Mouse (Mus musculus): ENCODE measurements around the gene Trim28. TPM values are rescaled to one million over a fixed set of nuclear protein-coding genes. Genes with fewer than 3 reads are reported as not detected.

Gene Trim28
- polyA plus RNA-seq, 1 experiment: 272 TPM

- Histone ChIP-seq H3K4me3 (ENCODE audit: extremely low read depth, insufficient read depth, insufficient read length) (no peak overlapping the region), H3K27ac (ENCODE audit: insufficient read depth, low read length) (no peak overlapping the region), H3K27me3 (ENCODE audit: control insufficient read depth, insufficient read depth, low read length) (no peaks in the 10 kb centered on the region), H3K4me1 (ENCODE audit: control insufficient read depth, insufficient read depth, insufficient read length) (peaks cover 5% of the 10 kb centered on the region; the same call in 1 of the 2 replicates), H3K36me3 (ENCODE audit: control insufficient read depth, insufficient read depth, low read length) (no peaks in the 10 kb centered on the region)
- 91% methylated on average over 7 of the region's 7 CpGs for WGBS
- TF ChIP-seq CTCF (IDR thresholded peaks at IDR 0.05; ENCODE audit: extremely low read depth, insufficient read depth, insufficient read length, insufficient replicate concordance) (no peak), POLR2A (IDR thresholded peaks at IDR 0.05; ENCODE audit: low read depth, low read length) (no peak)
- no peak for DNase-seq (ENCODE audit: low read depth in 1 of 2, low spot score in 2 of 2)
Measured at GRCm38 (mm10) chr7:12980291-12980690, 18.6 kb upstream of the Trim28 start.

GRCm38 (mm10) chr7:12985724-12986123 lies 13.2 kb upstream of the Trim28 start:
- TF ChIP-seq POLR2A (IDR thresholded peaks at IDR 0.05; ENCODE audit: low read depth, low read length) (no peak), CTCF (IDR thresholded peaks at IDR 0.05; ENCODE audit: extremely low read depth, insufficient read depth, insufficient read length, insufficient replicate concordance) (no peak)
- no peak for DNase-seq (ENCODE audit: low read depth in 1 of 2, low spot score in 2 of 2)
- WGBS: 78% methylated on average over 1 of the region's 1 CpGs
- H3K27ac ChIP-seq (ENCODE audit: insufficient read depth, low read length): no peak overlapping the region
- no peak overlapping the region for H3K4me3 ChIP-seq (ENCODE audit: extremely low read depth, insufficient read depth, insufficient read length)
- no peaks in the 10 kb centered on the region for H3K36me3 ChIP-seq (ENCODE audit: control insufficient read depth, insufficient read depth, low read length)
- H3K4me1 ChIP-seq (ENCODE audit: control insufficient read depth, insufficient read depth, insufficient read length): no peaks in the 10 kb centered on the region
- H3K27me3 ChIP-seq (ENCODE audit: control insufficient read depth, insufficient read depth, low read length): no peaks in the 10 kb centered on the region

- Histone ChIP-seq H3K4me1 (ENCODE audit: control insufficient read depth, insufficient read depth, insufficient read length) (no peaks in the 10 kb centered on the region), H3K27ac (ENCODE audit: insufficient read depth, low read length) (no peak overlapping the region), H3K36me3 (ENCODE audit: control insufficient read depth, insufficient read depth, low read length) (no peaks in the 10 kb centered on the region), H3K4me3 (ENCODE audit: extremely low read depth, insufficient read depth, insufficient read length) (no peak overlapping the region), H3K27me3 (ENCODE audit: control insufficient read depth, insufficient read depth, low read length) (no peaks in the 10 kb centered on the region)
- TF ChIP-seq CTCF (IDR thresholded peaks at IDR 0.05; ENCODE audit: extremely low read depth, insufficient read depth, insufficient read length, insufficient replicate concordance) (no peak), POLR2A (IDR thresholded peaks at IDR 0.05; ENCODE audit: low read depth, low read length) (no peak)
- DNase-seq (ENCODE audit: low read depth in 1 of 2, low spot score in 2 of 2): no peak
- 87% methylated on average over 8 of the region's 8 CpGs for WGBS
Measured at GRCm38 (mm10) chr7:12986906-12987305, 12.0 kb upstream of the Trim28 start.

GRCm38 (mm10) chr7:12987409-12988189 lies 11.3 kb upstream of the Trim28 start:
- Histone ChIP-seq H3K27me3 (ENCODE audit: control insufficient read depth, insufficient read depth, low read length) (no peaks in the 10 kb centered on the region), H3K4me3 (ENCODE audit: extremely low read depth, insufficient read depth, insufficient read length) (no peak overlapping the region), H3K4me1 (ENCODE audit: control insufficient read depth, insufficient read depth, insufficient read length) (no peaks in the 10 kb centered on the region), H3K36me3 (ENCODE audit: control insufficient read depth, insufficient read depth, low read length) (no peaks in the 10 kb centered on the region), H3K27ac (ENCODE audit: insufficient read depth, low read length) (no peak overlapping the region)
- no peak for DNase-seq (ENCODE audit: low read depth in 1 of 2, low spot score in 2 of 2)
- 78% methylated on average over 8 of the region's 8 CpGs for WGBS
- TF ChIP-seq POLR2A (IDR thresholded peaks at IDR 0.05; ENCODE audit: low read depth, low read length): no peak
- no peak for TF ChIP-seq CTCF (IDR thresholded peaks at IDR 0.05; ENCODE audit: extremely low read depth, insufficient read depth, insufficient read length, insufficient replicate concordance)

GRCm38 (mm10) chr7:12992222-12992621 lies 6.7 kb upstream of the Trim28 start:
- Histone ChIP-seq H3K36me3 (ENCODE audit: control insufficient read depth, insufficient read depth, low read length) (no peaks in the 10 kb centered on the region), H3K4me3 (ENCODE audit: extremely low read depth, insufficient read depth, insufficient read length) (no peak overlapping the region), H3K27ac (ENCODE audit: insufficient read depth, low read length) (no peak overlapping the region), H3K4me1 (ENCODE audit: control insufficient read depth, insufficient read depth, insufficient read length) (no peaks in the 10 kb centered on the region), H3K27me3 (ENCODE audit: control insufficient read depth, insufficient read depth, low read length) (no peaks in the 10 kb centered on the region)
- DNase-seq (ENCODE audit: low read depth in 1 of 2, low spot score in 2 of 2): peak; percentile 33 to 42
- TF ChIP-seq CTCF (IDR thresholded peaks at IDR 0.05; ENCODE audit: extremely low read depth, insufficient read depth, insufficient read length, insufficient replicate concordance) (no peak), POLR2A (IDR thresholded peaks at IDR 0.05; ENCODE audit: low read depth, low read length) (no peak)
- 8% methylated on average over 3 of the region's 3 CpGs for WGBS

GRCm38 (mm10) chr7:12993148-12993547 lies 5.8 kb upstream of the Trim28 start:
- Histone ChIP-seq H3K36me3 (ENCODE audit: control insufficient read depth, insufficient read depth, low read length) (no peaks in the 10 kb centered on the region), H3K4me3 (ENCODE audit: extremely low read depth, insufficient read depth, insufficient read length) (no peak overlapping the region), H3K27ac (ENCODE audit: insufficient read depth, low read length) (no peak overlapping the region), H3K27me3 (ENCODE audit: control insufficient read depth, insufficient read depth, low read length) (no peaks in the 10 kb centered on the region), H3K4me1 (ENCODE audit: control insufficient read depth, insufficient read depth, insufficient read length) (no peaks in the 10 kb centered on the region)
- TF ChIP-seq CTCF (IDR thresholded peaks at IDR 0.05; ENCODE audit: extremely low read depth, insufficient read depth, insufficient read length, insufficient replicate concordance) (no peak), POLR2A (IDR thresholded peaks at IDR 0.05; ENCODE audit: low read depth, low read length) (no peak)
- no peak for DNase-seq (ENCODE audit: low read depth in 1 of 2, low spot score in 2 of 2)
- WGBS: 90% methylated on average over 10 of the region's 10 CpGs

GRCm38 (mm10) chr7:12995862-12996261 lies 3.1 kb upstream of the Trim28 start:
- Histone ChIP-seq H3K27me3 (ENCODE audit: control insufficient read depth, insufficient read depth, low read length) (no peaks in the 10 kb centered on the region), H3K4me3 (ENCODE audit: extremely low read depth, insufficient read depth, insufficient read length) (no peak overlapping the region), H3K27ac (ENCODE audit: insufficient read depth, low read length) (no peak overlapping the region), H3K36me3 (ENCODE audit: control insufficient read depth, insufficient read depth, low read length) (no peaks in the 10 kb centered on the region), H3K4me1 (ENCODE audit: control insufficient read depth, insufficient read depth, insufficient read length) (no peaks in the 10 kb centered on the region)
- DNase-seq (ENCODE audit: low read depth in 1 of 2, low spot score in 2 of 2): no peak
- no peak for TF ChIP-seq CTCF (IDR thresholded peaks at IDR 0.05; ENCODE audit: extremely low read depth, insufficient read depth, insufficient read length, insufficient replicate concordance)
- TF ChIP-seq POLR2A (IDR thresholded peaks at IDR 0.05; ENCODE audit: low read depth, low read length): no peak

Measured in spleen, adult 2 months (tissue).